Mouse (Mus musculus): ENCODE data around the gene Sfrp5. TPM values are rescaled to one million over a fixed set of nuclear protein-coding genes. Genes with fewer than 3 reads are reported as not detected.

The Sfrp5 gene
- total and polyA plus RNA-seq, 3 experiments, result 4.7 to 11.6 (median 5.9) TPM

DNA sequence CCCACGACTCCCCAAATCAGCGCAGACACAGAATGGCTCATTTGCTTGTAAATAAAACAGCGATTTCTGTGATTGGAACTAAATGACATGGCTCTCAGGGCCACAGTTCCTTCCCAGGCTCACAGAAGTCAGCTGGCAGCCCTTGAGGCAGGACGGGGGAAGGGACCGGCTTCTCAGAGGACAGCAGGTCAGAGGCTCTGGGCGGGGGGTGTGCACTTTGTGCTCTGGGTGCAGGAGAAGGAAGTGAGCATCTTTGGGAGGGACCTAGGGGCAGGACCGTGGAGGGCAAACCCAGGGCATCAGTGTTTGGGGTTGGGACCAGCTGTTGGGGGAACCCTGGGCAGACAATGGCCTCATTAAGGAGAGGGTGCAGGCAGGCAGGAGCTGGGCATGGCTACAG lies 7.4 kb upstream of the Sfrp5 start:
- WGBS, result 71% methylated on average over 7 of the region's 7 CpGs
- Histone ChIP-seq H3K36me3 (ENCODE audit: control insufficient read depth, insufficient read depth, low read length) (no peaks in the 10 kb centered on the region), H3K79me2 (replicated peaks; ENCODE audit: control insufficient read depth, insufficient read depth, low read length) (no peaks in the 10 kb centered on the region), H3K9ac (ENCODE audit: low read depth, low read length) (no peak overlapping the region), H3K4me3 (no peak overlapping the region), H3K27ac (no peak overlapping the region), H3K4me1 (ENCODE audit: control insufficient read depth, insufficient read depth, low read length) (no peaks in the 10 kb centered on the region; the same call in 1 of the 2 replicates), H3K27me3 (ENCODE audit: control insufficient read depth, insufficient read depth, low read length) (no peaks in the 10 kb centered on the region)
- TF ChIP-seq EP300 (IDR thresholded peaks at IDR 0.05; ENCODE audit: insufficient read depth, low read depth, low read length) (no peak), POLR2A (IDR thresholded peaks at IDR 0.05; ENCODE audit: insufficient read depth, low read depth, low read length) (no peak), CTCF (IDR thresholded peaks at IDR 0.05) (no peak)
- intact Hi-C loops (cut with DNase I), result no loop called here
- DNase-seq, result no peak

- Histone ChIP-seq H3K9ac (ENCODE audit: low read depth, low read length) (no peak overlapping the region), H3K36me3 (ENCODE audit: control insufficient read depth, insufficient read depth, low read length) (no peaks in the 10 kb centered on the region), H3K27ac (no peak overlapping the region), H3K79me2 (replicated peaks; ENCODE audit: control insufficient read depth, insufficient read depth, low read length) (no peaks in the 10 kb centered on the region), H3K27me3 (ENCODE audit: control insufficient read depth, insufficient read depth, low read length) (peaks cover 7% of the 10 kb centered on the region), H3K4me1 (ENCODE audit: control insufficient read depth, insufficient read depth, low read length) (no peaks in the 10 kb centered on the region; the same call in 1 of the 2 replicates), H3K4me3 (no peak overlapping the region)
- no peak for DNase-seq
- TF ChIP-seq EP300 (IDR thresholded peaks at IDR 0.05; ENCODE audit: insufficient read depth, low read depth, low read length) (no peak), CTCF (IDR thresholded peaks at IDR 0.05) (no peak), POLR2A (IDR thresholded peaks at IDR 0.05; ENCODE audit: insufficient read depth, low read depth, low read length) (no peak)
- WGBS, result 82% methylated on average over 8 of the region's 8 CpGs
- intact Hi-C loops (cut with DNase I), result no loop called here
Measured at GRCm38 (mm10) chr19:42205201-42205600, 3.1 kb upstream of the Sfrp5 start.

GRCm38 (mm10) chr19:42204306-42204705 lies 2.3 kb upstream of the Sfrp5 start:
- H3K27me3 ChIP-seq (ENCODE audit: control insufficient read depth, insufficient read depth, low read length), result peaks cover 7% of the 10 kb centered on the region
- no peak overlapping the region for H3K27ac ChIP-seq
- no peaks in the 10 kb centered on the region for H3K36me3 ChIP-seq (ENCODE audit: control insufficient read depth, insufficient read depth, low read length)
- 76% methylated on average over 4 of the region's 4 CpGs for WGBS
- DNase-seq, result peak; percentile 51 to 77
- H3K79me2 ChIP-seq (replicated peaks; ENCODE audit: control insufficient read depth, insufficient read depth, low read length), result no peaks in the 10 kb centered on the region
- H3K4me1 ChIP-seq (ENCODE audit: control insufficient read depth, insufficient read depth, low read length), result no peaks in the 10 kb centered on the region; the same call in 1 of the 2 replicates
- intact Hi-C loops (cut with DNase I), result no loop called here
- no peak overlapping the region for H3K4me3 ChIP-seq
- TF ChIP-seq EP300 (IDR thresholded peaks at IDR 0.05; ENCODE audit: insufficient read depth, low read depth, low read length), result no peak
- no peak for TF ChIP-seq POLR2A (IDR thresholded peaks at IDR 0.05; ENCODE audit: insufficient read depth, low read depth, low read length)
- no peak for TF ChIP-seq CTCF (IDR thresholded peaks at IDR 0.05)
- H3K9ac ChIP-seq (ENCODE audit: low read depth, low read length), result no peak overlapping the region

DNA sequence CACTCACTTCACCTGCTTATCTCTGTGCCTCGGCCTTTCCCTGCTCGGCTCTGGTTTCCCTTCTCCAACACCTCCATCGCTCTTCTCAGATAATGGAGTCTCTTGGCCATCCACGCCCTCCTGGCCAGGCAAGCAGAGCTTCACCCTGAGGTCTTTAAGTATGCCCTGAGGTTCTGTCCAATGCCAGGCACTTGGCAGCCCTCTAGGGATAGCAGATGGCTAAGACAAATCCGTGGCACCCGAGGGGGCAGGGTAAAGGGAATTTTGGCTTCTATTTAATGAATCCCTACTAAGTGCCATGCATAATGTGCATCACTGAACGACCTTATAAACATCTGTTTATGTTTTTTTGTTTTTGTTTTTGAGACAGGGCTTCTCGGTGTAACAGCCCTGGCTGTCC lies 415 bp upstream of the Sfrp5 start:
- Histone ChIP-seq H3K4me1 (ENCODE audit: control insufficient read depth, insufficient read depth, low read length) (no peaks in the 10 kb centered on the region; the same call in 1 of the 2 replicates), H3K4me3 (no peak overlapping the region), H3K36me3 (ENCODE audit: control insufficient read depth, insufficient read depth, low read length) (no peaks in the 10 kb centered on the region), H3K9ac (ENCODE audit: low read depth, low read length) (no peak overlapping the region), H3K79me2 (replicated peaks; ENCODE audit: control insufficient read depth, insufficient read depth, low read length) (no peaks in the 10 kb centered on the region), H3K27me3 (ENCODE audit: control insufficient read depth, insufficient read depth, low read length) (peaks cover 7% of the 10 kb centered on the region), H3K27ac (no peak overlapping the region)
- TF ChIP-seq EP300 (IDR thresholded peaks at IDR 0.05; ENCODE audit: insufficient read depth, low read depth, low read length), result no peak
- TF ChIP-seq POLR2A (IDR thresholded peaks at IDR 0.05; ENCODE audit: insufficient read depth, low read depth, low read length), result no peak
- TF ChIP-seq CTCF (IDR thresholded peaks at IDR 0.05), result no peak
- intact Hi-C loops (cut with DNase I), result no loop called here
- WGBS, result 33% methylated on average over 8 of the region's 8 CpGs
- DNase-seq, result no peak

- DNase-seq, result no peak
- H3K27me3 ChIP-seq (ENCODE audit: control insufficient read depth, insufficient read depth, low read length), result peaks cover 7% of the 10 kb centered on the region
- WGBS, result 50% methylated on average over 11 of the region's 11 CpGs
- TF ChIP-seq POLR2A (IDR thresholded peaks at IDR 0.05; ENCODE audit: insufficient read depth, low read depth, low read length) (no peak), EP300 (IDR thresholded peaks at IDR 0.05; ENCODE audit: insufficient read depth, low read depth, low read length) (no peak)
- H3K9ac ChIP-seq (ENCODE audit: low read depth, low read length), result no peak overlapping the region
- no peaks in the 10 kb centered on the region for H3K4me1 ChIP-seq (ENCODE audit: control insufficient read depth, insufficient read depth, low read length)
- H3K27ac ChIP-seq, result no peak overlapping the region
- intact Hi-C loops (cut with DNase I), result no loop called here
- H3K4me3 ChIP-seq, result no peak overlapping the region
- H3K36me3 ChIP-seq (ENCODE audit: control insufficient read depth, insufficient read depth, low read length), result no peaks in the 10 kb centered on the region
- H3K79me2 ChIP-seq (replicated peaks; ENCODE audit: control insufficient read depth, insufficient read depth, low read length), result no peaks in the 10 kb centered on the region
Measured at GRCm38 (mm10) chr19:42198026-42198425, 4.0 kb downstream of the Sfrp5 start.

DNA sequence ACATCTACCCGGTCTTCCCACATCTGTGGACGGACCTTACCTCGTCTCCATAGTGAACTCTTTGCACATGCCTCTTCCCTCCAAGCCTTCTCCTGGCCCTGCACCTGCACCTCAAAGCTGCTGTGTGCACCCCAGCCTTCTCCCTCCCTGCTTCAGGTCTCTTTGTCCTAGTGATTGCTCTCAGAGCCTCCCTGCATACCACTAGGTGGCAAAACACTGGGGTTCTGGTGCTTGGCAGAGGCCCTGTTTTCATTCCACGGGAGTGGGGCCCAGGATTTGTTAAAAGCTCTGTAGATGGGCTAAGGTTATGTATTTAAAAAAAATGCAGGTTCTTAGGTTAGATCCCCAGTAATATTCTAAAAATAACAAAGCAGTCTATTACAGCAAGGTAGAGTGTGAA lies 5.0 kb downstream of the Sfrp5 start:
- no peaks in the 10 kb centered on the region for H3K36me3 ChIP-seq (ENCODE audit: control insufficient read depth, insufficient read depth, low read length)
- H3K27ac ChIP-seq, result no peak overlapping the region
- H3K4me1 ChIP-seq (ENCODE audit: control insufficient read depth, insufficient read depth, low read length), result no peaks in the 10 kb centered on the region
- H3K4me3 ChIP-seq, result no peak overlapping the region
- no peaks in the 10 kb centered on the region for H3K79me2 ChIP-seq (replicated peaks; ENCODE audit: control insufficient read depth, insufficient read depth, low read length)
- no peak for DNase-seq
- no peak overlapping the region for H3K9ac ChIP-seq (ENCODE audit: low read depth, low read length)
- H3K27me3 ChIP-seq (ENCODE audit: control insufficient read depth, insufficient read depth, low read length), result peaks cover 7% of the 10 kb centered on the region
- intact Hi-C loops (cut with DNase I), result no loop called here
- no peak for TF ChIP-seq EP300 (IDR thresholded peaks at IDR 0.05; ENCODE audit: insufficient read depth, low read depth, low read length)
- TF ChIP-seq POLR2A (IDR thresholded peaks at IDR 0.05; ENCODE audit: insufficient read depth, low read depth, low read length), result no peak
- no peak for TF ChIP-seq CTCF (IDR thresholded peaks at IDR 0.05)
- 71% methylated on average over 4 of the region's 4 CpGs for WGBS
